Mouse (Mus musculus) thymus, postnatal 0 days (tissue): ENCODE results near the gene Ppp2r5d. TPM values are rescaled to one million over a fixed set of nuclear protein-coding genes. Genes with fewer than 3 reads are reported as not detected.

ENCODE experiments used
- DNase-seq: peaks from one replicate; pipeline ENCODE4 v3.0.0-alpha.2; 2015; ENCODE audit warnings: low spot score
- polyA plus RNA-seq: library from polyadenylated mRNA; unstranded; fragments of >200 nt; fragmentation: Nextera tagmentation; extraction: Ambion mirVana; gene quantifications from 2 replicates; pipeline ENCODE4 v1.2.1, GENCODE M21; 2015

Gene Ppp2r5d
- polyA plus RNA-seq, 1 experiment from 2014 or later = 54.0 TPM

GRCm38 (mm10) chr17:46721077-46721476, 16.2 kb upstream of the Ppp2r5d start:
- no peak for DNase-seq

- no peak for DNase-seq
Measured at GRCm38 (mm10) chr17:46714756-46715481, 10.0 kb upstream of the Ppp2r5d start.

GRCm38 (mm10) chr17:46713849-46714248, 8.9 kb upstream of the Ppp2r5d start:
- DNase-seq = no peak

GRCm38 (mm10) chr17:46712442-46712841, 7.5 kb upstream of the Ppp2r5d start:
- peak; percentile 41 for DNase-seq

- no peak for DNase-seq
Measured at GRCm38 (mm10) chr17:46711612-46712271, 6.8 kb upstream of the Ppp2r5d start.

- DNase-seq = peak; percentile 94
Measured at GRCm38 (mm10) chr17:46710959-46711597, 6.2 kb upstream of the Ppp2r5d start, which contains the start of gene Pex6. Pex6 (plus strand) TSS chr17:46711463.

GRCm38 (mm10) chr17:46706375-46707089, 1.6 kb upstream of the Ppp2r5d start:
- no peak for DNase-seq

GRCm38 (mm10) chr17:46703971-46704886, 682 bp downstream of the Ppp2r5d start:
- peak; percentile 38 for DNase-seq

- no peak for DNase-seq
Measured at GRCm38 (mm10) chr17:46702506-46702905, 2.4 kb downstream of the Ppp2r5d start.

GRCm38 (mm10) chr17:46702100-46702499, 2.8 kb downstream of the Ppp2r5d start:
- no peak for DNase-seq

- no peak for DNase-seq
Measured at GRCm38 (mm10) chr17:46701489-46701888, 3.4 kb downstream of the Ppp2r5d start.

- no peak for DNase-seq
Measured at GRCm38 (mm10) chr17:46699912-46700311, 5.0 kb downstream of the Ppp2r5d start.

- no peak for DNase-seq
Measured at GRCm38 (mm10) chr17:46699245-46699644, 5.7 kb downstream of the Ppp2r5d start.

GRCm38 (mm10) chr17:46698515-46698914, 6.4 kb downstream of the Ppp2r5d start:
- DNase-seq = no peak

- DNase-seq = no peak
Measured at GRCm38 (mm10) chr17:46694517-46695063, 10.3 kb downstream of the Ppp2r5d start.

GRCm38 (mm10) chr17:46691390-46691789, 13.5 kb downstream of the Ppp2r5d start:
- DNase-seq = no peak

GRCm38 (mm10) chr17:46690665-46691064, 14.2 kb downstream of the Ppp2r5d start:
- no peak for DNase-seq

GRCm38 (mm10) chr17:46685913-46686312, 19.0 kb downstream of the Ppp2r5d start:
- DNase-seq = no peak

GRCm38 (mm10) chr17:46682654-46683389, 22.1 kb downstream of the Ppp2r5d start:
- no peak for DNase-seq
